Mouse (Mus musculus): ENCODE measurements around the gene Coq7. TPM values are rescaled to one million over a fixed set of nuclear protein-coding genes. Genes with fewer than 3 reads are reported as not detected.

Coq7 gene
- polyA plus RNA-seq (2012; rRNA removed), result 10.9 and 13.2 TPM in 2 replicates

GRCm38 (mm10) chr7:118533178-118533578 is at the start of gene Coq7:
Gene Coq7 (minus strand): TSS chr7:118533356.
- DNase-seq (ENCODE audit: low read depth in 1 of 2, low spot score in 2 of 2), result peak; percentile 89 to 99
- H3K4me3 ChIP-seq (ENCODE audit: extremely low read depth, insufficient read depth, insufficient read length), result peak within 1 kb of the TSS; percentile 94
- H3K27ac ChIP-seq (ENCODE audit: insufficient read depth, low read length), result peak within 1 kb of the TSS; percentile 98
- no peaks in the 10 kb centered on the region for H3K36me3 ChIP-seq (ENCODE audit: control insufficient read depth, insufficient read depth, low read length)
- under 1% methylated on average over 31 of the region's 31 CpGs for WGBS
- TF ChIP-seq POLR2A (IDR thresholded peaks at IDR 0.05; ENCODE audit: low read depth, low read length) (peak; percentile 42), CTCF (IDR thresholded peaks at IDR 0.05; ENCODE audit: extremely low read depth, insufficient read depth, insufficient read length, insufficient replicate concordance) (no peak)
- no peaks in the 10 kb centered on the region for H3K27me3 ChIP-seq (ENCODE audit: control insufficient read depth, insufficient read depth, low read length)
- H3K4me1 ChIP-seq (ENCODE audit: control insufficient read depth, insufficient read depth, insufficient read length), result no peaks in the 10 kb centered on the region

GRCm38 (mm10) chr7:118579938-118580337 is 46.8 kb upstream of the Coq7 start:
- no peak for DNase-seq (ENCODE audit: low read depth in 1 of 2, low spot score in 2 of 2)
- TF ChIP-seq CTCF (IDR thresholded peaks at IDR 0.05; ENCODE audit: extremely low read depth, insufficient read depth, insufficient read length, insufficient replicate concordance), result no peak
- no peak for TF ChIP-seq POLR2A (IDR thresholded peaks at IDR 0.05; ENCODE audit: low read depth, low read length)
- Histone ChIP-seq H3K4me3 (ENCODE audit: extremely low read depth, insufficient read depth, insufficient read length) (no peak overlapping the region), H3K27ac (ENCODE audit: insufficient read depth, low read length) (no peak overlapping the region), H3K27me3 (ENCODE audit: control insufficient read depth, insufficient read depth, low read length) (peaks cover 6% of the 10 kb centered on the region), H3K4me1 (ENCODE audit: control insufficient read depth, insufficient read depth, insufficient read length) (peaks cover 6% of the 10 kb centered on the region), H3K36me3 (ENCODE audit: control insufficient read depth, insufficient read depth, low read length) (no peaks in the 10 kb centered on the region)
- WGBS, result 78% methylated on average over 2 of the region's 2 CpGs

DNA sequence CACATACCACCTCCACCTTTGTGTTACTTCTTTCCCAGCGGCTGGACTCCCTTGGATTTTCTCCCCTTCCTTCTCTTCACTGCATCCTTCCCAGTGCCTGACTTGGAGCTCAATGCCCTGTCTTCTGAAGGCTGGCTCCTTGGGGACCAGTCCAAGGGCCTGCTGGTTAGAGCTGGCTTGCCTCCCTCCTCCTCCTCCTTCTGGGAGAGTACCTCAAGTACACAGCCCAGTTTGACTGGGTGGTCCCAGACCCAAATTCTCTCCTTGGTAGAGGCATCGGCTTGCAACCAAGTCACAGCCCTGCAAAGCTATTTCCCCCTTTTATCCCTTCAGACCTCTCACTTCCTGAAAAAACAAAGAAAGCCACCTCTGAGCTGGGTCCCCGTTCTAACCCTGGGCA is 45.1 kb upstream of the Coq7 start:
- H3K4me1 ChIP-seq (ENCODE audit: control insufficient read depth, insufficient read depth, insufficient read length), result peaks cover 2% of the 10 kb centered on the region; the same call in 1 of the 2 replicates
- WGBS, result 38% methylated on average over 3 of the region's 3 CpGs
- TF ChIP-seq CTCF (IDR thresholded peaks at IDR 0.05; ENCODE audit: extremely low read depth, insufficient read depth, insufficient read length, insufficient replicate concordance) (no peak), POLR2A (IDR thresholded peaks at IDR 0.05; ENCODE audit: low read depth, low read length) (no peak)
- H3K27ac ChIP-seq (ENCODE audit: insufficient read depth, low read length), result no peak overlapping the region
- no peak for DNase-seq (ENCODE audit: low read depth in 1 of 2, low spot score in 2 of 2)
- H3K4me3 ChIP-seq (ENCODE audit: extremely low read depth, insufficient read depth, insufficient read length), result no peak overlapping the region
- no peaks in the 10 kb centered on the region for H3K36me3 ChIP-seq (ENCODE audit: control insufficient read depth, insufficient read depth, low read length)
- no peaks in the 10 kb centered on the region for H3K27me3 ChIP-seq (ENCODE audit: control insufficient read depth, insufficient read depth, low read length)

DNA sequence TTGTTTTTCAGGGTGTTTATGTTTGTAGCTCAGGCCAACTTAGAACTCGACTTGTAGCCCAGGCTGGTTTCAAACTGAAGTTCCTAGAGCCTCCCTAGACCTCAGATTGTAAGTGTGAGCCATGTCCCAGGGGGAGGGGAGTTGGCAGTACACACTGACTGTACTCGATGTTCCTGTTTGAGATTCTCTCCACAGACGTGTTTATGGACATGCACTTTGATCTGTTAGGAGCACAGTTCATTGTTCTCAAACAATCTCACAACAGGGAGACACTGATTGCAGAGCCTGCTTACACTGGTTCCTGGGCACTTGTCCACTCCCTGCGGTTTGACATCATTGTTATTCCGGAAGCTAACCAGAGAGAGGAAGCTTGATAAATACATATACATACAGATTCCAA is 38.9 kb upstream of the Coq7 start:
- H3K4me1 ChIP-seq (ENCODE audit: control insufficient read depth, insufficient read depth, insufficient read length), result no peaks in the 10 kb centered on the region
- WGBS, result 67% methylated on average over 5 of the region's 5 CpGs
- H3K36me3 ChIP-seq (ENCODE audit: control insufficient read depth, insufficient read depth, low read length), result no peaks in the 10 kb centered on the region
- DNase-seq (ENCODE audit: low read depth in 1 of 2, low spot score in 2 of 2), result no peak
- H3K27me3 ChIP-seq (ENCODE audit: control insufficient read depth, insufficient read depth, low read length), result no peaks in the 10 kb centered on the region
- no peak overlapping the region for H3K4me3 ChIP-seq (ENCODE audit: extremely low read depth, insufficient read depth, insufficient read length)
- TF ChIP-seq POLR2A (IDR thresholded peaks at IDR 0.05; ENCODE audit: low read depth, low read length) (no peak), CTCF (IDR thresholded peaks at IDR 0.05; ENCODE audit: extremely low read depth, insufficient read depth, insufficient read length, insufficient replicate concordance) (no peak)
- no peak overlapping the region for H3K27ac ChIP-seq (ENCODE audit: insufficient read depth, low read length)

DNA sequence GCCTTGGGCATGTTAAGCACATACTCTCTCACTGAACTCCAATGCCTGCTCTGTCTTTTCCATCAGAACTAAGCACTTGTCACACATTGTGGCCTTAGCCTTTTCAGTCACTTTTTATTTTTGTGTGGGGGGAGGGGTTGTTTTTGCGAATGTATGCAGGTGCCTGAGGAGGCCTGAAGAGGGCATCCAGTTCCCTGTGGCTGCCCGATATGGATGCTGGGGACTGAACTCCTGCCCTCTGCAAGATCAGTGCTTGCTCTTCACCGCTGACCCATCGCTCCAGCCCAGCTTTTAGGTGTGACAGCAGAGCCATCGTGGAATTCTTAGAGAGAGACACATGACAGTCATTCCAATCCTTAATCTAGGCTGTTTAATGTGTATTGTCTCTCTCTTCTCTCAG is 38.2 kb upstream of the Coq7 start:
- Histone ChIP-seq H3K36me3 (ENCODE audit: control insufficient read depth, insufficient read depth, low read length) (no peaks in the 10 kb centered on the region), H3K4me3 (ENCODE audit: extremely low read depth, insufficient read depth, insufficient read length) (no peak overlapping the region), H3K27ac (ENCODE audit: insufficient read depth, low read length) (no peak overlapping the region), H3K27me3 (ENCODE audit: control insufficient read depth, insufficient read depth, low read length) (no peaks in the 10 kb centered on the region), H3K4me1 (ENCODE audit: control insufficient read depth, insufficient read depth, insufficient read length) (no peaks in the 10 kb centered on the region)
- 73% methylated on average over 5 of the region's 5 CpGs for WGBS
- TF ChIP-seq POLR2A (IDR thresholded peaks at IDR 0.05; ENCODE audit: low read depth, low read length), result no peak
- TF ChIP-seq CTCF (IDR thresholded peaks at IDR 0.05; ENCODE audit: extremely low read depth, insufficient read depth, insufficient read length, insufficient replicate concordance), result no peak
- DNase-seq (ENCODE audit: low read depth in 1 of 2, low spot score in 2 of 2), result no peak

DNA sequence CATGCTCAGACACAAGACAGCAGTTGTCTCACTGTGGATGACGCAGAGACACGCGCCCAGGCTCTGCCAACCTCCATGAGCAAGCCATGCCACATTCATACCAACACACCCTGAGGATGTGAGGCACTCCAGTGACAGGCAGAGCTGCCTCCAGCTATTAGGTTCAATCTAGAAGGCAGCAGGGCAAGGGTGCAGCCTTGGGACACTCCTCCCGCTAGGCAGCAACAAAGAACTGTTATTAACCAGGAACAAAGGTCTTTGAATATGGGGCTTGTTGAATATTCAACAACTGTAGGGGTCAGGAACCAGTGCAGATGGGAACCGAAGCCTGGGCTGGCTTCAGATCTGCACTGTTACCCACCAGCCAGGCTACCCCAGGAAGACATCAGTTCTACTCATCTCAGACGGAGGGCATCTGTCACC is 36.0 kb upstream of the Coq7 start:
- H3K27me3 ChIP-seq (ENCODE audit: control insufficient read depth, insufficient read depth, low read length), result no peaks in the 10 kb centered on the region
- DNase-seq (ENCODE audit: low read depth in 1 of 2, low spot score in 2 of 2), result no peak
- WGBS, result 84% methylated on average over 6 of the region's 6 CpGs
- no peak overlapping the region for H3K4me3 ChIP-seq (ENCODE audit: extremely low read depth, insufficient read depth, insufficient read length)
- no peaks in the 10 kb centered on the region for H3K36me3 ChIP-seq (ENCODE audit: control insufficient read depth, insufficient read depth, low read length)
- no peaks in the 10 kb centered on the region for H3K4me1 ChIP-seq (ENCODE audit: control insufficient read depth, insufficient read depth, insufficient read length)
- no peak for TF ChIP-seq CTCF (IDR thresholded peaks at IDR 0.05; ENCODE audit: extremely low read depth, insufficient read depth, insufficient read length, insufficient replicate concordance)
- TF ChIP-seq POLR2A (IDR thresholded peaks at IDR 0.05; ENCODE audit: low read depth, low read length), result no peak
- no peak overlapping the region for H3K27ac ChIP-seq (ENCODE audit: insufficient read depth, low read length)

GRCm38 (mm10) chr7:118554290-118554689 is 21.1 kb upstream of the Coq7 start:
- DNase-seq (ENCODE audit: low read depth in 1 of 2, low spot score in 2 of 2), result no peak
- peaks cover 8% of the 10 kb centered on the region; the same call in 1 of the 2 replicates for H3K4me1 ChIP-seq (ENCODE audit: control insufficient read depth, insufficient read depth, insufficient read length)
- TF ChIP-seq POLR2A (IDR thresholded peaks at IDR 0.05; ENCODE audit: low read depth, low read length) (no peak), CTCF (IDR thresholded peaks at IDR 0.05; ENCODE audit: extremely low read depth, insufficient read depth, insufficient read length, insufficient replicate concordance) (no peak)
- no peak overlapping the region for H3K4me3 ChIP-seq (ENCODE audit: extremely low read depth, insufficient read depth, insufficient read length)
- H3K27ac ChIP-seq (ENCODE audit: insufficient read depth, low read length), result no peak overlapping the region
- H3K27me3 ChIP-seq (ENCODE audit: control insufficient read depth, insufficient read depth, low read length), result no peaks in the 10 kb centered on the region
- H3K36me3 ChIP-seq (ENCODE audit: control insufficient read depth, insufficient read depth, low read length), result no peaks in the 10 kb centered on the region
- WGBS, result 93% methylated on average over 2 of the region's 2 CpGs

Data from spleen, adult 2 months (tissue).